Mouse (Mus musculus) fibroblast of lung, adult 2 months (primary cell): ENCODE data around the gene Cd7.

Source experiments
- DNase-seq: peaks from one replicate; pipeline ENCODE4 v3.0.0-alpha.2; 2011; ENCODE audit warnings: low read depth

The Cd7 gene

DNA sequence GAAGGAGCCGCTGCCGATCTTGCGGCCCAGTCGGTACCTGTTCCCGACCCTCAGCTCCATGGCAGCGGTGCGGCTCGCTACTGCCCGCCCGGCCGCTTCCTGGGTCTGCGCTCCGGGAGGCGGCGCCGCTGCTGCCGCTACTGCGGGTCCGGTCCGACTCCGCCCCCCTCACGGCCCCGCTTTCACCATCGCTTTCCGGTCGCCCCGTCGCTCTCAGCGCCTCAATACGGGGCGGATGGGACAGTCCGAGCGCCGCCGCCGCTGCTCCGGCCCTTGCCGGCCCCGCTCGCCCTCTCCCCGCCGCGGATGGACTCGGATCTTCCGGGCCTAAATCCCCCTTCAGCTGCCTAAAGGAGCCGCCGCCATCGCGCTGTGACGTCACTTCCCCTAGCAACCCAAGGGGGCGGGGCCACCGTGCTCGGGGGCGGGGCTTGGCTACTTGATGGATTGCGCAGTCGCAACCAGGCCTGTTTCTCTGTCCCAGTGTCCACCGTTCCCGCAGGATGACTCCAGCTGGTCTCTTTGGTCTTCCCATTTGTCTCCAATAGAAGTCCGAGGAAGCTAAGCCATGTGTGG is 48.2 kb downstream of the Cd7 start, which contains the start of gene Csnk1d:
Gene Csnk1d, minus strand, starts transcription at position 380 of the 576 bp plus-strand sequence.
- peak; percentile 84 for DNase-seq

- no peak for DNase-seq
These were observed 49.0 kb downstream of the Cd7 start for GRCm38 (mm10) chr11:120990126-120990781.

- no peak for DNase-seq
These were observed 49.7 kb downstream of the Cd7 start for GRCm38 (mm10) chr11:120989523-120989922.

DNA sequence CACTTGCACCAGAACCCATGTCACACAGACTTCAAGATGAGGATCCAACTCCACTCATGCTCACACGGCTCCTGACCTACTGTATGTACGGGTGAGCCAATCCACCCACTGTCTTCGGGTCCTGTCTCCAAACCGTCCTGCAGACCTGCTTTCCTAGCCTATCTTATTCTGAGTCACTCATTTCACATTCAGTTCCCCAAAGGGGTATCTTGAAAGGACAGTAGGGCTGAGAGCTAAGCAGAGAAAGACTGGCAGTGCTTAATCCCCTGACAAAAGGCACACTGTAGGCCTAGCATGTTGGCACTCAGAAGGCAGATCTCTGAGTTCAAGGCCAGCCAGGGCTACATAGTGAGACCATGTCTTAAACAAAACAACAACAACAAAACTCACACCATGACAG is 50.8 kb downstream of the Cd7 start:
- no peak for DNase-seq

GRCm38 (mm10) chr11:120987608-120988007 is 51.6 kb downstream of the Cd7 start:
- DNase-seq: no peak
